Mouse (Mus musculus): ENCODE data around the gene Hdac9. TPM values are rescaled to one million over a fixed set of nuclear protein-coding genes. Genes with fewer than 3 reads are reported as not detected.

Hdac9 gene
- polyA plus RNA-seq, 1 experiment = 11.1 TPM

- Histone ChIP-seq H3K4me1 (ENCODE audit: control insufficient read depth, insufficient read depth, low read length) (no peaks in the 10 kb centered on the region), H3K27ac (ENCODE audit: insufficient read depth, low read depth, low read length) (no peak overlapping the region), H3K4me3 (ENCODE audit: insufficient read depth, low read length) (no peak overlapping the region)
- TF ChIP-seq POLR2A (IDR thresholded peaks at IDR 0.05; ENCODE audit: borderline replicate concordance, low read depth, low read length) (no peak), CTCF (IDR thresholded peaks at IDR 0.05; ENCODE audit: low read depth, low read length) (no peak)
These were observed 42.0 kb downstream of the Hdac9 start for GRCm38 (mm10) chr12:34874926-34875325.

- TF ChIP-seq POLR2A (IDR thresholded peaks at IDR 0.05; ENCODE audit: borderline replicate concordance, low read depth, low read length) (no peak), CTCF (IDR thresholded peaks at IDR 0.05; ENCODE audit: low read depth, low read length) (no peak)
- no peak overlapping the region for H3K4me3 ChIP-seq (ENCODE audit: insufficient read depth, low read length)
- no peak overlapping the region for H3K27ac ChIP-seq (ENCODE audit: insufficient read depth, low read depth, low read length)
- peaks cover 2% of the 10 kb centered on the region; the same call in 1 of the 2 replicates for H3K4me1 ChIP-seq (ENCODE audit: control insufficient read depth, insufficient read depth, low read length)
These were observed 45.9 kb downstream of the Hdac9 start for GRCm38 (mm10) chr12:34871028-34871427.

DNA sequence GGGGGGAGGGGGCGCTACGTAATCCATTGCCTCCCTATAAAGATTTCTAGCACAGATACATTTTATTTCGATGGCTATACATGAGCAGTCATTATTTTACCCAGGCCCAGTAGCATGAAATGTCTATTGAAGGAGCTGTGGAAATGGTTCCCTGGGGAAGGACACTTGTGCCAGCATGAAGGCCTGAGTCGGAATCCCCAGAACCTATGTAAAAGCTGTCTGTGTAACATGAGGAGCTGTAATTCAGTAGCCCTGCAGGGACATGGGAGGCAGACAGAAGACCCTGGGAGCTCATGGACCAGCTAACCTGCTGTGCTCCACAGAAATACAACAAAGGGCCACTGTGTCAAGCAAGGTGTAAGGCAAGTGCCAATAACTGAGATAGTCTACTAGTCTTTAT, 75.7 kb downstream of the Hdac9 start:
- Histone ChIP-seq H3K4me1 (ENCODE audit: control insufficient read depth, insufficient read depth, low read length) (peaks cover 14% of the 10 kb centered on the region), H3K4me3 (ENCODE audit: insufficient read depth, low read length) (no peak overlapping the region), H3K27ac (ENCODE audit: insufficient read depth, low read depth, low read length) (no peak overlapping the region)
- TF ChIP-seq POLR2A (IDR thresholded peaks at IDR 0.05; ENCODE audit: borderline replicate concordance, low read depth, low read length) = no peak
- TF ChIP-seq CTCF (IDR thresholded peaks at IDR 0.05; ENCODE audit: low read depth, low read length) = no peak

- Histone ChIP-seq H3K27ac (ENCODE audit: insufficient read depth, low read depth, low read length) (no peak overlapping the region), H3K4me1 (ENCODE audit: control insufficient read depth, insufficient read depth, low read length) (peaks cover 14% of the 10 kb centered on the region), H3K4me3 (ENCODE audit: insufficient read depth, low read length) (no peak overlapping the region)
- TF ChIP-seq POLR2A (IDR thresholded peaks at IDR 0.05; ENCODE audit: borderline replicate concordance, low read depth, low read length) = no peak
- no peak for TF ChIP-seq CTCF (IDR thresholded peaks at IDR 0.05; ENCODE audit: low read depth, low read length)
These were observed 79.6 kb downstream of the Hdac9 start for GRCm38 (mm10) chr12:34837318-34837717.

GRCm38 (mm10) chr12:34836864-34837263, 80.0 kb downstream of the Hdac9 start:
- H3K27ac ChIP-seq (ENCODE audit: insufficient read depth, low read depth, low read length) = no peak overlapping the region
- TF ChIP-seq POLR2A (IDR thresholded peaks at IDR 0.05; ENCODE audit: borderline replicate concordance, low read depth, low read length) (no peak), CTCF (IDR thresholded peaks at IDR 0.05; ENCODE audit: low read depth, low read length) (no peak)
- no peak overlapping the region for H3K4me3 ChIP-seq (ENCODE audit: insufficient read depth, low read length)
- H3K4me1 ChIP-seq (ENCODE audit: control insufficient read depth, insufficient read depth, low read length) = peaks cover 14% of the 10 kb centered on the region

GRCm38 (mm10) chr12:34836085-34836484, 80.8 kb downstream of the Hdac9 start:
- H3K4me3 ChIP-seq (ENCODE audit: insufficient read depth, low read length) = no peak overlapping the region
- TF ChIP-seq CTCF (IDR thresholded peaks at IDR 0.05; ENCODE audit: low read depth, low read length) (no peak), POLR2A (IDR thresholded peaks at IDR 0.05; ENCODE audit: borderline replicate concordance, low read depth, low read length) (no peak)
- H3K4me1 ChIP-seq (ENCODE audit: control insufficient read depth, insufficient read depth, low read length) = peaks cover 14% of the 10 kb centered on the region

DNA sequence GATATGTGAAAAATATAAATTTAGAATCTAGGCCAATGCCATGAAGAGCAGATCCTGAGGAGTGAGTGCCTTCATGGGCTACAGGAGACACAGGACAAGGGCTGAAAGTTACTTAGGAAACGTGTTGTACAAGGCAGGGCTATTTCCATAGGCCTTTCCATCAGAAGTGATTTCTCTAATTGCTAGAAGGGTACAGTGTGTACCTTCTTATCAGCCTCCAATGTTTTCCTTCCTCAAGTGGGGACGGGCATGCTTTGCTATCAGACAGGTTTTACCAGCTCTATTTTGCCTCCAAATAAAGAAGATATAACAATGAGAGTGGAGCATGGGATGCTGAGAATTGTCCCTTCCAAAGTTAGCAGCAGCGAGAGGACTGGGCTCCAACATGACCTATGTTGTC, 81.4 kb downstream of the Hdac9 start:
- no peak for TF ChIP-seq POLR2A (IDR thresholded peaks at IDR 0.05; ENCODE audit: borderline replicate concordance, low read depth, low read length)
- TF ChIP-seq CTCF (IDR thresholded peaks at IDR 0.05; ENCODE audit: low read depth, low read length) = no peak
- H3K4me1 ChIP-seq (ENCODE audit: control insufficient read depth, insufficient read depth, low read length) = peaks cover 14% of the 10 kb centered on the region
- no peak overlapping the region for H3K27ac ChIP-seq (ENCODE audit: insufficient read depth, low read depth, low read length)
- no peak overlapping the region for H3K4me3 ChIP-seq (ENCODE audit: insufficient read depth, low read length)

More at GRCm38 (mm10) chr12:34836085-34836484, 80.8 kb downstream of the Hdac9 start:
- no peak overlapping the region for H3K27ac ChIP-seq (ENCODE audit: insufficient read depth, low read depth, low read length)

GRCm38 (mm10) chr12:34828684-34829083, 88.2 kb downstream of the Hdac9 start:
- H3K4me3 ChIP-seq (ENCODE audit: insufficient read depth, low read length) = no peak overlapping the region
- no peak overlapping the region for H3K27ac ChIP-seq (ENCODE audit: insufficient read depth, low read depth, low read length)
- peaks cover 3% of the 10 kb centered on the region for H3K4me1 ChIP-seq (ENCODE audit: control insufficient read depth, insufficient read depth, low read length)
- no peak for TF ChIP-seq CTCF (IDR thresholded peaks at IDR 0.05; ENCODE audit: low read depth, low read length)
- TF ChIP-seq POLR2A (IDR thresholded peaks at IDR 0.05; ENCODE audit: borderline replicate concordance, low read depth, low read length) = no peak

GRCm38 (mm10) chr12:34826931-34827330, 90.0 kb downstream of the Hdac9 start:
- H3K4me1 ChIP-seq (ENCODE audit: control insufficient read depth, insufficient read depth, low read length) = peaks cover 3% of the 10 kb centered on the region
- TF ChIP-seq POLR2A (IDR thresholded peaks at IDR 0.05; ENCODE audit: borderline replicate concordance, low read depth, low read length) (no peak), CTCF (IDR thresholded peaks at IDR 0.05; ENCODE audit: low read depth, low read length) (no peak)
- H3K27ac ChIP-seq (ENCODE audit: insufficient read depth, low read depth, low read length) = no peak overlapping the region
- H3K4me3 ChIP-seq (ENCODE audit: insufficient read depth, low read length) = no peak overlapping the region

- H3K27ac ChIP-seq (ENCODE audit: insufficient read depth, low read depth, low read length) = no peak overlapping the region
- TF ChIP-seq CTCF (IDR thresholded peaks at IDR 0.05; ENCODE audit: low read depth, low read length) (no peak), POLR2A (IDR thresholded peaks at IDR 0.05; ENCODE audit: borderline replicate concordance, low read depth, low read length) (no peak)
These were observed 96.7 kb downstream of the Hdac9 start for GRCm38 (mm10) chr12:34820229-34820628.

More at GRCm38 (mm10) chr12:34820229-34820628, 96.7 kb downstream of the Hdac9 start:
- H3K4me3 ChIP-seq (ENCODE audit: insufficient read depth, low read length) = no peak overlapping the region
- peaks cover 4% of the 10 kb centered on the region for H3K4me1 ChIP-seq (ENCODE audit: control insufficient read depth, insufficient read depth, low read length)

Measured in bone marrow macrophage, adult 2 months (primary cell).